Mouse (Mus musculus) neutrophil, adult 59 days (primary cell): ENCODE results near the gene Usp53. TPM values are rescaled to one million over a fixed set of nuclear protein-coding genes. Genes with fewer than 3 reads are reported as not detected.

Experiments used
- total RNA-seq, 2 experiments: library from RNA; stranded (reverse); gene quantifications; 1 replicate in 1 of 2; 2 replicates in 1 of 2; pipeline ENCODE4 v1.2.4; 2023

Gene Usp53
- total RNA-seq: 10 to 100 TPM in 1 of 2 experiments, 1 to 10 TPM in 1; 8.9 to 14.5 TPM

DNA sequence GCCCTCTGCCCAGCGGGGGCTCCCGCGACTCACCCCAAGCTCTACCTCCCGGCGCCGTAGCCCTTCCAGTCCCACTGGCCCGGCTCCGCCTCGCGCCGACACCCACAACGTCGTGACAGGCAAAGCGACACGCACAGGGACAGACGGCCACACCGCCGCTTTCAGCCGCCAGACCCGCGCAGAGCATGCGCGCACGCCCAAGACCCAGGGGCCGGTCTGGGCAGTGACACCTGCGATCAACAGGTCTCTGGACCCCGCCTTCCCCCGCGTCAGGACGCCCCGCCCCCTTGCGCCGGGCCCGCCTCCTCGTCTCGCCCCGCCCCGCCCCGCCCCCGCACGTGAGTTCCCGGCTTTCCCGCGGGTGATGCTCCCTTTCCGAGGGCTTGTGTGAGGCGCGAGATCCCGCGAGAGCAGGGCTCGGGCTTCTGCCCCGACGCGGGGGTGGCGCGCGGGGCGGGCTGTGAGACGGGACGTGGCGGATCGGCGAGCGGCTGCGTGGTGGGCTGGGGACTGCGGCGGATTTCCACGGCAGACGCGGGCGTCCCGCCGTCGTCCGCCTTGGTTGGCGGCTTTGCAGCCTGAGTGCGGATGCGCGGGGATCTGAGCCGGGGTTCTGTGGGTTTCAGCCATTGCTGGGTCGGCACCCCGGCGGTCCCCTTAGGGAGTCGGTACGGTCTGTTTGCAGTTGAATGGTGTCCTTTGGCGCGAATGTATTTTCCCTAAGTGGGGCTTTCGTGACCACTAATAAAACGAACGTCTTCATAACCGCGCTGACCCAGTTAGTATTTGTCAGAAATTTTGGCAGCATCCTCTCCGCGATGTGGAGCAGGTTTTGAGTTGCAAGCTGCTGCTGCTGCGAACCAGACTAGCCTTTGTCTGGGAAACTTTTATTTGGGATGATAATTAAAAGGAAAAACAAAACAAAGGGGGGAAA, at the start of gene Usp53:
Gene Usp53, minus strand, starts transcription at position 262 of the 934 bp plus-strand sequence.

GRCm38 (mm10) chr3:122924009-122924914, 60.0 kb downstream of the Usp53 start, which contains the start of gene 1810037I17Rik:
Gene 1810037I17Rik (plus strand): TSS chr3:122924203.

GRCm38 (mm10) chr3:122919260-122919659, 65.0 kb downstream of the Usp53 start, which contains the start of gene Gm10959:
Gene Gm10959 (minus strand): TSS chr3:122919360.

GRCm38 (mm10) chr3:122894772-122895171, 89.5 kb downstream of the Usp53 start, which contains the start of gene Fabp2:
Gene Fabp2 (plus strand): TSS chr3:122895072.

Other genes with a start within 250 kb of the Usp53 start
- gene Fabp2, start 89.4 kb downstream of the Usp53 start, total RNA-seq: not detected
- gene Gm10959, start 65.2 kb downstream of the Usp53 start, total RNA-seq: not detected
- gene 1810037I17Rik, start 60.3 kb downstream of the Usp53 start, total RNA-seq: 10 to 100 TPM; 51.9 to 52.0 TPM
- not detected for gene Myoz2, start 50.5 kb upstream of the Usp53 start, total RNA-seq